Mouse (Mus musculus): ENCODE results near the gene Ogg1.

The Ogg1 gene

GRCm38 (mm10) chr6:113333137-113333950 is 6.6 kb downstream of the Ogg1 start:
- DNase-seq, result no peak

GRCm38 (mm10) chr6:113334216-113334615 is 7.4 kb downstream of the Ogg1 start:
- DNase-seq, result no peak

- DNase-seq, result no peak
Measured at GRCm38 (mm10) chr6:113336852-113337620, 10.3 kb downstream of the Ogg1 start.

- DNase-seq, result no peak
Measured at GRCm38 (mm10) chr6:113341574-113341973, 14.8 kb downstream of the Ogg1 start.

DNA sequence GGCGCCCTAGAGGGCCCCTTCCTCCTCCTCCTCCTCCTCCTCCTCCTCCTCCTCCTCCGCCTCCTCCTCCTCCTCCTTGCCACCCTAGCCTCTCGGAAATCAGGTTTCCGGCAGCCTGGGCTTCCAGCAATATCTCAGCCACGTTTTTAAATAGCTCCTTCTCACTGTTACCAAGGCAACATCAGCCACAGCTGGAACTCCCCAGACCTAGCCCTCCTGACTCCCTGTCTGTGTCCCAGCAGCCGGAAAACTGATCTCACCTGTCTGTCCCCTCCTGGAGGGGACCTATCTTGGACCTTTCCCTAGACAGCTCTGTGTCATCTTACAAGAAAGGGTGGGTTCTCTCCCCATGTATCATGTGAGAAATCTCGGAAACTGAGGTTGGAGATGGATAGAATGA is 15.5 kb downstream of the Ogg1 start:
- no peak for DNase-seq

DNA sequence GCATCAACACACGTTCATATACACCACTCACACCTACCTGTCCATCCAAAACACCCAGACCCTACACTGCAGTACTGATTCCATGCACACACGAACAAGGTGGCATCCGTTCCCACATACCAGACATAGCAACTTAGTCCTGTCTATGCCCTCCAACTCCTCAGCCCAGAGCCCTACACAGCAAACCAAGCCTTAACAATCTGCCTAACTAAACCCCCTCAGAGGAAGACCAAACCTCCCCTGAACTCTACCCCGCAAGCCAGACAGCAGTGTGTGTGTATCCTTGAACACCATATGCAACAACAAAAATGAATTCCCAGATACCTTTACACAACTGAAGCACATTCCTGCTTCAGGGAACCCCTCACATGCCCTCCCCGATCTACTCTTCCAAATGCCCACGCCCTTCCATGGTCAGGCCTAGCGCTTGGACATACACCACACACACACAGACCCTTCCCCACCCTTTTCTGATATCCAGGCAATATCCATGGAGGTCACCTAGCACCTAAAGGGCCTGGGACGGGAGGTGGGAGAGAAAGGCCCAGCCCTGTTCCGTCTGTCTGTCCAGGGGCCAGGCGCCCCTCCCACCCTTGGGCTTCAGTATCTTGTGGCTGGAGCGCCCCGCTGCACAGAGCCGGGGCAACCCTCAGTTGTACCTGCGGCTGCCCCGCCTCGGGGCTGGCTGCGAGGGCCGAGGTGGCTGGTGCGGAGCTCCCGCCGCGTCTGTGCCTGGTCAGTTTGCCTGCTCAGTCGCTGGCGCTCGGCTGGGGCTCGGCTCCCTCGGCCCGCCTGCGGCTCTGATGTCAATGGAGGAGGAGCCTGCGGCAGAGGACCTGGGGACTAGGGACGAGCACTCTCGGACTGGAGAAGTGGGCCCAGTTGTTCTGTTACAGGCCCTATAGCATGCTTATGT is 16.7 kb downstream of the Ogg1 start, which contains the start of gene Camk1:
Gene Camk1 (minus strand): TSS at position 808 of the 916 bp plus-strand sequence.
- DNase-seq, result peak; percentile 22

- no peak for DNase-seq
Measured at GRCm38 (mm10) chr6:113344321-113344720, 17.5 kb downstream of the Ogg1 start.

- no peak for DNase-seq
Measured at GRCm38 (mm10) chr6:113346897-113347296, 20.1 kb downstream of the Ogg1 start.

DNA sequence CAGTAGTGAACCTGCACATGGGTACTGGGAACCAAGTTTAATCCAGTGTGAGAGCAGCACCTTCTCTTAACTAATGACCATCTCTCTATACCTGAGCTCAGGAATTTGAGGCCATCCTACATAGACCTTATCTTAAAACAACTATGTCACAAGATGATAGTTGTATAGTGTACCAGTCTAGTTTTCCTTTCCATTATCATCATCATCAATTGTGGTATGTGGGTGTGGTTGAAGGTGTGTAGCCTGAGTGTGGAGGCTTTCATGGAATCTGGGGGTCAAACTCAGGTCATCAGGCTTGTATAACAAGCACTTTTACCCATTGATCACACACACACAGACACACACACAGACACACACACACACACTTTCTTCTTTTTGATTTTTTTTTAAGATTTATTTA is 23.8 kb downstream of the Ogg1 start:
- DNase-seq, result no peak

GRCm38 (mm10) chr6:113351161-113351560 is 24.4 kb downstream of the Ogg1 start:
- no peak for DNase-seq

- no peak for DNase-seq
Measured at GRCm38 (mm10) chr6:113351653-113352052, 24.9 kb downstream of the Ogg1 start.

DNA sequence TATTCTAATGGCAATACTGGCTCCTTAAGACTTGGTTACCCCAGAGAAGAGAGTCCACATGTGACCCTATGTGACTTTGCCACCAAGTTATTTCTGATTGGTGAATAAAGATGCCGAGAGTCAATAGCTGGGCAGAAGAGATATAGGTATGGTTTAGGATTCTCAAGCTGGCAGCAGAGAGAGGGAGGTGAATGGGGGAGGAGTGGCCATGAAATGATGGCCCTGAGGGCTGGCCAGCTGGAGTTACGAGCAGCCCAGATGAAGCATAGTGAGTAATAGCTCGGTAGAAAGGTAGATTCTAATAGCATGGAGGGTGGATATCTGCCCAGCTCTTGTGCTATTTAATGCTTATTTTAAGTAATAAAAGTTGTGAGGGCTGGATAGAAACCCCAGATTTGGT is 26.0 kb downstream of the Ogg1 start:
- DNase-seq, result no peak

- no peak for DNase-seq
Measured at GRCm38 (mm10) chr6:113353696-113354095, 26.9 kb downstream of the Ogg1 start.

DNA sequence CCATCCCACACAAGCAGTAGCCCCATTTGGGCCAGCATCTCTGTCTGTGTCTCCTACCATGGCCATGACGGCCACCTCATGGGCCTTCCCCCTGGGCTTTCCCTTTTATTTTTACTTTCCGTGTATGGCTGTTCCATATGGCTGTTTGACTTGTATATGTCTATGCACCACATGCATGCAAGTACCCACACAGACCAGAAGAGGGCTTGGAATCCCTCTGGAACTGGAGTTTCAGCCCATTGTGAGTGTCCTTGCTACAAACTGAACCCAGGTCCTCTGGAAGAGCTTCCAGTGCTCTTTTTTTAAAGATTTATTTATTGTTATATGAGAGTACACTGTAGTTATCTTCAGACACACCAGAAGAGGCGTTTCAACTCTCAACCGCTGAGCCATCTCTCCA is 34.7 kb downstream of the Ogg1 start:
- DNase-seq, result no peak

GRCm38 (mm10) chr6:113362241-113362640 is 35.5 kb downstream of the Ogg1 start:
- no peak for DNase-seq

DNA sequence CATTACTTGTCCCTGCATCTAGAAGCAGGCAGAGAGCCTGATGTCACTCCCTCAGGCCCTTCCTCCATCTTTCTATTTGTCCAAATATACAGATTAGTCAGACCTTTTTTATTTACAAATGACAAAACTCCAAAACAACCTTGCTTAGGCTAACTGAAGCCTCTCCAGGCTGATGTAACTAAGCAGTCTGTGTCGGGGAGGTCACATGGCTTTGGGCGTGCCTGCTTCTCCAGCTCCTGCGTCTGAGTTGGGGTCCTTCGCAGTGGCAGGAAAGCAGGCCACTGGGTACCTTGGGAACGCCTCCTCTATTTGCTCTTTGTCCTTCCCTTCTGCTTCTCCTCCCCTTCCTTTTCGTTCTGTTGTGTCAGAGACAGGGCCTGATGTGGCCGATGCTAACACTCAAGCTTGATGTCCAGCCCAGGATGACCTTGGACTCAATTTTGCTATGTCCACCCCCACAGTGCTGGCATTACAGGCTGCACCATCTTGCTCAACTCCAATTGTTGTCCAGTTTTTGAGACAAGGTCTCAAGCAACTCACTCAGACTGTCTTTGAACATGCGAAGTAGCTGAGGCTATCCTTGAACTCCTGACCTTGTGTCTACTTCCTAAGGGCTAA is 37.9 kb downstream of the Ogg1 start:
- DNase-seq, result no peak

DNA sequence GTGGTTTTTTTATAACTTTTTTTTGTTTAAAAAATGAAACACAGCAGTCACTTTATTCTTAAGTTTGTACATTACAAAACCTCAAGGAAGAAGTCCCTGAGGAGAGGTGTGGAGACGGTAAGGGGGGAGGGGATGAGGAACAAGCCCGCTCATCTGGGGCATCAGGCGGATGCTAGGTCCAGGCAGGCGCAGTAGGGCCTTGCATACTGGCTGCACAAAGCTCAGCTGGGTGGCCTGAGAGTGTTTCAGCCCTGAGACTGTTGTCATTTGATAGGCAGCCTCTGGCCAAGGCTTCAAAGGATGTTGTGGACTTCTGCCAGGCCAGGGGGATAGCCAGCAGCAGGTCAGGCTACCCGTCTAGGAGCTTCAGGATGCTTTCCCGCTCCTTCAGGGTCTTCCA is 39.9 kb downstream of the Ogg1 start:
- no peak for DNase-seq

GRCm38 (mm10) chr6:113367574-113367973 is 40.8 kb downstream of the Ogg1 start:
- no peak for DNase-seq

GRCm38 (mm10) chr6:113368124-113368523 is 41.4 kb downstream of the Ogg1 start:
- DNase-seq, result no peak

- no peak for DNase-seq
Measured at GRCm38 (mm10) chr6:113368577-113368976, 41.8 kb downstream of the Ogg1 start.

GRCm38 (mm10) chr6:113370194-113370929 is 43.6 kb downstream of the Ogg1 start:
- DNase-seq, result no peak

DNA sequence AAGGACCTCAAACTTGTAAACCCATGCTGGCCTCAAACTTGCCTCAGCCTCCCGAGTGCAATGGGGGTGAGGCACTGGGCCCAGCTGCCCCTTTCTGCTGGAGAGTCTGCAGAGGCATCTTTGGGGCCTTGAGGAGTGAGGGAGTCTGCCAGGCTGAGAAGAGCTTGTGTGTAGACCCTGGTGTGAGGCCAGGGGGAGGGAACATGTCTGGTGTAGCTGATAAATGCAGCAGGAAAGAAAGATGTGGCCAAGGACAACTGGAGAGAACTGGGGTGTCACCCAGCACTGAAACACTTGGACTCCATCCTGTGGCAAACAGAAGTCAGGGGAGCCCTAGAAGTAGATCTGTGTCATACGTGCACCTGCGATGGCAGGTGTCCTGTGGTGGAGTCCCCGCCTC is 46.7 kb downstream of the Ogg1 start:
- DNase-seq, result peak; percentile 42
